Mouse (Mus musculus): ENCODE measurements around the gene Mpdz. TPM values are rescaled to one million over a fixed set of nuclear protein-coding genes. Genes with fewer than 3 reads are reported as not detected.
A peak's percentile ranks its signal among the peaks of the same experiment; 100 is the strongest.

The Mpdz gene
- total RNA-seq (2017): 0.15 and 0.69 TPM in 2 replicates

DNA sequence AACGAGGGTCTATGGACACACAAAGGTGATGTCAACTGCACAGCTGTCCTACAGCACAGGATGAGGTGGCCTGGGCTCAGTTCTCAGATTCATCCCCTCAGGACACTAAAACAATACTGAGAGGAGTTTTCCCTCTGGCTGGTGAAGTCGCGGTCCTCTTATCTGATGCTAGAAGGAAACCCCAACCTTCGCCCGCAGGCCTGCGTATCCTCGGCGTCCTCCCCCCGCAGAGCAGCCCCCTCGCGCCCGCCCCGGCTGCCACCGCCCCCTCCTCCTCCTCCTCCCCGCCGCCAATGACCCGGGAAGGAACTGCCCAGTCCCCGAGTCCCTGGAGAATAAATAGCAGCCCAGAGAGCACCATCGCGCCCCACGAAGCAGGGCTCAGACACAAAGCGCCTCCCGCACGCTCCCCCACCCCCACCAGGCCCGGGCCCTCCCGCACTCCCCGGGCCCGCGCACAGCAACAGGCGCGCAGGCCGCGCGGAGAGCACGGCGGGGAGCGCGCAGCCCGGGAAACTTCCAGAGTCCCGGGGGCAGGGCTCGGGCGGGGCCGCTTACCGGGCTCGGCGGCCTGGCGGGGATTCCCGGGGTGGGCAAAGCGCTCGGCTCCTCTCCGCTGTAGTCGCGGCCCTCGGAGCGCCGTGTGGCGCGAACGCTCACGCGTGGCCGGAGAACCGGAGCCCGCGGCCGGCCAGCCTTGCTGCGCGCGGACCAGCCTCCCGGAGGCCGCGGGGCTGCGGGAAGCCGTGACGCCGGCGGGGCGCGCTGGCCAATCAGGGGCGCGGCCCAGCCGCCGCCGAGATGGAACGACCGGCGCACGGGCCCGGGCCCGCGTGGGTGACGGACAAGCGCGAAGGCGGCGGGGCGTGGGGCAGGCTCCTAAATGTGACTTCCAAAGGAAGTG, at the start of gene Mpdz:
Gene Mpdz, minus strand, starts transcription at position 738 of the 904 bp plus-strand sequence.
- ATAC-seq (replicated peaks; ENCODE audit: low read depth, poor library complexity, severe bottlenecking): peak; percentile 82

DNA sequence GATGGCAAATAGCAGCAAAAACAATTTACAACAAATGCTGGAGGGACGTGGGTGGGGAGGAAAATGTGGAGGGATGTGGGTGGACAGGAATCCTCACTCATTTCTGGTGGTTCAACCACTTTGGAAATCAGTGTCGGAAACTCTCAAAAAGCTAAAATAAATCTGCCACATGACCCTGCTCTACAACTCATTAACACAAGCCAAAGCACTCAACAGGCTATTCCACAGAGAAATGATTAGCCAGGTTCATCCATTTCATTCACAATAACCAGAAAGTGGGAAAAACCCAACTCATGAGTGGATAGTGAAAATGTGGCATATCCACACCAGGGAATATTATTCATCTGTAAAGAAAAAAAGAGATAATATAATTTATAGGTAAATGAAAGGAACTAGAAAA, 47.9 kb upstream of the Mpdz start:
- ATAC-seq (replicated peaks; ENCODE audit: low read depth, poor library complexity, severe bottlenecking): no peak

DNA sequence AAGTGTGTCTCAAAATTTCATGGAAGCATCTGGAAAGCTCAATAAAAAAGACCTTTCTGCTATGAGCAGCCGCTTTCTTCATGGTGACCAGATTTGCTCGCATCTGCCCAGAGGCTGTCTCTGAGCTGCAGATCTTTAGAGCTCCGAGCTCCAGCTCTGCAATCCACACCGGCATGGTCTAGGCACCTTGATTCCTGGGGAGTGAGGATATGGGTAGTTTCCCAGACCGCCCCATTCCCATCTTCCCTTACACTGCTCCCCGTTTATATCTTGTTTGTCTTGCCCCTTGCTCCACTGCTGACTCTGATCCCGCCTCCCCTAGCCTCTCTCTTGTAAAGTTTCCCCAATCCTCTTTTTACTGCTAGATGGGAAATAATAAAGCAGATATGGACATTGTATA, 42.0 kb upstream of the Mpdz start:
- no peak for ATAC-seq (replicated peaks; ENCODE audit: low read depth, poor library complexity, severe bottlenecking)

DNA sequence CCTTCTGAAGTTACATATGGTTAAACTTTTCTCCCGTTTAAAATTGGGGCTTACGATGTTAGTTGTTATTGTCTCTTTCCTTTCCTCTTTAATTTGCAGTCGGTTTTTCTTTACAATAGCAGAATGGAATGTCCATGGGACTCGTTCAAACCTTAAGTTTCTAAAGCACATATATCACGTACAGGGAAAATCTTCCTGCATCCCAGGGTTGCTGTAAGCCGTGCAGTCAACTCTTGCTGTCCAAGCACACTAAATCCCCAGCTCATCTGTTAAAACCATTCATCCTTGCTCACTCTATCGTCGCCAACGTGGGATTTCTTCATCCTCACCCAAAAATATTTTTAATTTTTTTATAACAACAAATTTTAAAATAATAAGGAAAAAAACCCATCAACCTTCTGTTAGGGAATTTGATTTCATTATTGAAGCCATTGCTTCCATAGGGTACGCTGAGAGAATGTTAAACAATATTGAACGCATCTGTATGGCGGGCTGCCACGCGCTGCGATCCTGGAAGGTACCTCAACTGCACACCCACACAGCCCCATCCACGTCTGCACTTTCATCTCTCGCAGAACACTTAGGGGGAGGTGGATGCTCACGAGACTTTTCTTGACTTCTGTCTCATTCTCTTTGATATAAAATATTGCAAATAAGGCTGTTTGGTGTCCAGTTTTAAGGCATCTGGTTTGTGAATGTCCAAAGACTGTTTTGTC, 41.4 kb upstream of the Mpdz start:
- ATAC-seq (replicated peaks; ENCODE audit: low read depth, poor library complexity, severe bottlenecking): no peak

DNA sequence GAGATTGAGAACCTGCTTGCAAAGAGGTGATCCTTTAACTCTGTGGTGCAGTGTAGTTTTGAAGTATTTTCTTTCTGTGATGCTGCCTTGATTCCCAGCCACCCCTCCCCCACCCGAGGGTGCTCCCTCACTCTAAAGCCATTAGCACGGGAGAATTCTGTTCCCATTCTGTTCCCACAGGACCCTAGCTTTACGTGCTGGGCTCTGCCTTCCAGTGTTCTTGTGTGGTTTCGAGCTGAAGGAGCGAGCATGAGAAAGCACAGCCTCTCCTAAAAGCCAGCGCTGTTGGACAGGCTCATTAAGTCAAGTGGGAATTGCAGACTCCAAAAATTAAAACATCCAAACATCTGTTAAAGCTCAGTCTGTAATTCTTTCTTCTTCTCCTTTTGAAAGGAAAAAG, 40.5 kb upstream of the Mpdz start:
- no peak for ATAC-seq (replicated peaks; ENCODE audit: low read depth, poor library complexity, severe bottlenecking)

DNA sequence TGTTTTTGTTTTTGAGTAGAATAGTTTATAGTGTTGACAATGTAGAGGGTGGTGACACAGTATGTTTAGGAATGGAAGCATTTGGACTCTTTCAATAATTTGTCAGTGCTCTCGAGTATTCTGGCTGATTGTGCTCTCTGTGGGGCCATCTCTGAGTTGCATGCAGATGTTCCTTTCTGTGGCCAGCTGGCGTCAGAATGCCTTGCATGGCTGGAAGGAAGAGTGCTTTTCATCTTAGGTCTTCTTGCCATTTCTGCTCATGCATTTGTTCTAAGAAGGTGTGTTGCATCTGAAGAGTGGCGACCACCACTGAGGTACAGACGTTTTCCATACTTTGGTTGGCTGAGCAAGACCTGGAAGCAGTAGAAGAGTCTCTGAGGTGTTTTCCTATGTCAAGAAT, 24.2 kb upstream of the Mpdz start:
- no peak for ATAC-seq (replicated peaks; ENCODE audit: low read depth, poor library complexity, severe bottlenecking)

DNA sequence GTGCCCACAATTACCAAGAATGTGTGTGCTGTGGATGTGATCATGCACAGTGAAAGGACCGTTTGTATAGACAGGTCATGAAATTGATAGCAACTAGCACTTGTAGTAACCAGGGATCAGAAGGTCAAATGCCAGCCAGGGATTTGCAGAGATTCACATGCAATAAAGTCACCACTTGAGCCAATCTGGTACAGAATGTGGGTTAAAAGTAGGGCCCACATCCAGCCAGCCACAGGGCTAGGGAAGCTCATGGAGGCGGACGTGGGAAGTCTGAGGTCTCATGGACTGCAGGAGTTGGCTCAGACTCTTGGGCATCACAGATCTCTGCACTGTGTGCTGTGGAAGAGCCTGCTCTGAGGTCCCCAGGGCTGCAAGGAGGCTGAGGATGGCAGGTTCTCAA, 22.6 kb upstream of the Mpdz start:
- no peak for ATAC-seq (replicated peaks; ENCODE audit: low read depth, poor library complexity, severe bottlenecking)

DNA sequence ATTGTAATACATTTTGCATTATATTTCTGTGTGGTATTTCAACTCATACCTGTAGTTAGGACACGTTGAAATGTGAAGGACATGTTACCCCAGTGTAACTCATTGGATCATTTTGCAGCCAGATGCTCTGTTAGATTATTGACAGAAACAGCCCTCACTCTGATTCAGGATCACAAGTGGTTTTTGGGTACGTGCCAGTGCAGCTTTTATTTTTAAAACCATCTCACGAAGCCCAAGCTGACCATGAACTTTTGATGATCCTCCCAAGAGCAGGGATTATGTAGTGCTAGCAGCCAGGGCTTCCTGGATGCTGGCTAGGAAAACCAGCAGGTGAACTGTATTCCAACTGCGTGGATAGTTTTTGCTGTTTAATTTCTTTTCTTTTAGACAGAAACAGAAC, 19.6 kb upstream of the Mpdz start:
- ATAC-seq (replicated peaks; ENCODE audit: low read depth, poor library complexity, severe bottlenecking): no peak

DNA sequence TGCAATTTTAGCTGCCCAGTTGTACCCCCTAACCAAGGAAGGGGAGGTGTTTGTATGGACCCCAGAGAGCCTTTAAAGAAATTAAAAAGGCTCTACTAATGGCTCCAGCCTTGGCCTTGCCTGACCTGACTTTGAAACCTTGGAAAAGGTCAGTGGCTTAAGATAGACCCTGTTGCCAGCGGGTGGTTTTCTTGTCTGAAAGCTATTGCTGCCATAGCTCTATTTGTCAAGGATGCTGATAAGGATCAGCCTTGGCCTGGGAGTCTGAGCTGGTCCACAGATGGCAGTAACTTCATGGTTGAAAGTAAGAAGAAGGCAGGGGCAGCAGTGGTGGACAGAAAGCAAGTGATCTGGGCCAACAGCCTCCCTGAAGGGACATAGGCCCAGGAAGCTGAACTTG, 16.3 kb upstream of the Mpdz start:
- no peak for ATAC-seq (replicated peaks; ENCODE audit: low read depth, poor library complexity, severe bottlenecking)

DNA sequence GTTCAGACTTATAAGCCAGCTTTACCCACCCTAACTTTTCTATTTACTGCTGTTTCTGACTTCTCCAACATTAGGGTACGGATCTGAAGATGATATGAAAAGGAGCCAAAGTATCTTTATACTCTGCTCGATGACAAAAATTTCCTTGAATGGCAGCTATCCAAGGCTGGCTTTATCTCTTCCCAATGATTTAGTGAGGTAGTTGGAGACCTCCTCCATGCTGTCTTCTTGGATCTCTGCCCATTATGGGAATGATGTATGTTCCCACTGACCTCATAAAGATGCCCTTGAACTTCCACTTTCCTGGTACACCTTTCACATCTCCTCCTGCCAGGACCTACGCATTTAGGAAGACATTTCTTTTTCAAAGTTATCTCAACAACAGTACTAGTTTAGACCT, 11.2 kb upstream of the Mpdz start:
- no peak for ATAC-seq (replicated peaks; ENCODE audit: low read depth, poor library complexity, severe bottlenecking)

DNA sequence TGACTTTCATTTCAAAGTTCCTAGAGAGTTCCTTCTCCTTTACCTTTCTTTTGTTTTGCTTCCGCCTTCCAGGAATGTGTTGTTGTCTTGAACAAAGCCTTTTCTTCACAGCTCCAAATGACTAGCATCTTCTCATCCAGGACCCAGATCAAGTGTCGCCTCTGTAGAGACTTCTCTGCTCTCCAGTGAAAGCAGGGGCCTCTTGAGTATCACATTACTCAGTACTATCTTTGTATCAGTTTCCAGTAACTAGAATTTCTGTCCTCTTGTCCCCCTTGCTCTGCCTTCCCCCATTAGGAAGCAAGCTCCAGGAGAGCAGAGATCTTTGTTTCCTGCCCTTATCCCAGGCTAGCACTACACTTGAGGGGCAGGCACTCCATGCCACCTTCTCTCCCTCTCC, 9.6 kb upstream of the Mpdz start:
- ATAC-seq (replicated peaks; ENCODE audit: low read depth, poor library complexity, severe bottlenecking): no peak

DNA sequence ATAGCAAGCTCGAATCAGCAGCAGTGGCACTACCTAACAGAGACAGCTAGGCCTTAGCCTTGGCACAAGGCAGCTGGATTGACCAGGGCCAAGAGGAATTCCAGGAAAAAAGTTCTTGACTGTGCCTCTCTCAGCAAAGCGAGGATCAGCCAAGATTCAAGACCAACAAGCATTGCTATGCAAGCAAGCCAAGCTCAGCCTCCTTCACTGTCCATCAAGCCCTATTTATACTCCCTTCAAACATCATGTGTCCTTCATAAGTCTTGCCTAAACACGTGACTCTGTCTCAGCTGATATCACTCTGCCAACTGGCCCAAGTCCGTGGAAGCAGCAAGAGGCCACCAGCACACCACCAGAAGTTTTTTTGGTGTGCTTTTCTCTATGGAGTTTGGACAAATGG, 6.8 kb upstream of the Mpdz start:
- no peak for ATAC-seq (replicated peaks; ENCODE audit: low read depth, poor library complexity, severe bottlenecking)

DNA sequence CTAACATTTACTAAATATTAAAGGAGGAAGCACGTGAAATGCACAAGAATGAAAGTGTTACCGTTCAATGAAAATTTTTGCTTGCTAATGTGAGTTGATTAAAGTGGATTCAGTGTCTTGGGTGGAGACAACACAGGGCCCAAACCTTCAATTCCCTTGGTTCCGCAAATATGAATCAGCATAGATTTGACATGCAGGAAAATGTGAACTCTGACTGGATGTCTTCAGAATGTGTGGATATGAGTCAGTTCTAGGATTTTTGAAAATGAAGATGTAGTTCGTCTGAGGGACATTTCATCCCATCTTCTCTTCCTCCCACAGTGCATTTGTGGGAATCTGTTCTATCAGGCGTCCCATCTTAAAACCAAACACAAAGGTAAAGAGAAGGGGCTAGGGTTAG, 951 bp upstream of the Mpdz start:
- no peak for ATAC-seq (replicated peaks; ENCODE audit: low read depth, poor library complexity, severe bottlenecking)

DNA sequence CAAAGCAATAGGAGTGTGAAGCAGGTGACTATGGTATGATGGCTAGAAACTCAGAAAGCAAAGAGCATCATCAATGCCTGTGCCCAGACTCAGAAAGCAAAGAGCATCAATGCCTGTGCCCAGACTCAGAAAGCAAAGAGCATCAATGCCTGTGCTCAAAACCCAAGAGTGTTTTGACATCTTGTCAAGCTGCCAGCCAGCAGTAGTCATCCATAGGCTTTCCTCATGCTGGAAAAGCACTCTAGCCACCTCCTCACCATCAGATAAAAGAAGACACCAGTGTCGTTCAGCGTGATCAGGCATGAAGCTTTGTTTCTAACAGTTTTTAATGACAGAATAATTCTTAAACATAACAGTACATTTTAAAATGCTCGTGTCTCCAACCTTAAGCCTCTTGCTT, 8.7 kb downstream of the Mpdz start:
- ATAC-seq (replicated peaks; ENCODE audit: low read depth, poor library complexity, severe bottlenecking): no peak

DNA sequence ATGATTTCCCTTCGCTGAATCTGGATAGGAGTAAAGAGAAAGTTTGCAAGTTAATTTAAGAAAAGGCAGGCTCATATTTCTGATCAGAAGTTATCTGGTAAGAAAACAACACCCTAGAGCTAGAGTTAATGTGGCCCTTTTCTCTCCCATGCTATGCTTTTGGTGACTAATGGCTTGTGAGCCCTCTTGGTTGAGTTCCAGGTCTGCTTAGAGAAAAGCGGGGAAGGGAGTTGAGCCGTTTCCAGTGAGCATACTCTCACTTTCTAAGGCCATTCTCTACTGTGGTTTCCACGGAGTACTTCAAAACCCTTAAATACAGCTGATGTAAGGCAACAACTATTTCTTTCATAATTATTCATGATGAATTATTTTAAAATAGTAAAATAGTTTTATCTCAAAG, 11.8 kb downstream of the Mpdz start:
- no peak for ATAC-seq (replicated peaks; ENCODE audit: low read depth, poor library complexity, severe bottlenecking)

DNA sequence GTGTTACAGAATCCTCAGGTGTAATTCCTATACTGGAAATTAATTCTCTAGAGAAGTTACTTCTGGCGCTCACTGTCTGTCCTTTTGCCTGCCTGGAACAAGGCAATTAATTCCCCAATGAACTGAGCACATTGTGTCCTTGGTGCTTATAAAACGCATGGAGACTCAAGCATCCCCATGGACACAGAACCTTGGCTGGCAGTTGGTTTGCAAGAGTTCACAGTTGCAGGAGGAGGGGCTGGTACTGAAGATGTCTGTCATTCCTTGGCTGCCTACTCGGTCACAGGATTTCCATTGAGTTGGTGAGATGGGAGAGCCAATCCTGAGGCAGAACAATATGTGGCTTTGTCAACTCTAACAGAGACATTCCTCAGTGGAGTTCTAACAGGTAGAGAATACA, 12.5 kb downstream of the Mpdz start:
- no peak for ATAC-seq (replicated peaks; ENCODE audit: low read depth, poor library complexity, severe bottlenecking)

DNA sequence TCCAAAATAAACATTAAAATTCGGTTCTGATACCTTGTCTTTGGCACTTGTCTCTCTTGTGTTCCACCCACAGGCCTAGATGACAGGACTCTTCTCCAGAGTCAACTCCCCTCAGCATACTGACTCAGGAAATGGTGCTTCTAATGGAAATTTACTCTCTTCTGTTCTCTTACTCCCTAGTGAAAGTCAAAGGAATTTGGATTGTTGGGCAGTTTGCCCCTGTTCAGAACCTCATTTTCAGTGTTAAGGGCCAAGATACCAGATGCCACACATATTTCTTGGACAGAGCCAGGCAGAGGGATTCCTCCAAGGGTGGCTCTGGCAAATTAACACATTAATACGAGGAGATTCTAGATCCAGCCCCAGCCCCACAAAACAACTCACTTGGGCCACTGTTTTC, 12.9 kb downstream of the Mpdz start:
- no peak for ATAC-seq (replicated peaks; ENCODE audit: low read depth, poor library complexity, severe bottlenecking)

DNA sequence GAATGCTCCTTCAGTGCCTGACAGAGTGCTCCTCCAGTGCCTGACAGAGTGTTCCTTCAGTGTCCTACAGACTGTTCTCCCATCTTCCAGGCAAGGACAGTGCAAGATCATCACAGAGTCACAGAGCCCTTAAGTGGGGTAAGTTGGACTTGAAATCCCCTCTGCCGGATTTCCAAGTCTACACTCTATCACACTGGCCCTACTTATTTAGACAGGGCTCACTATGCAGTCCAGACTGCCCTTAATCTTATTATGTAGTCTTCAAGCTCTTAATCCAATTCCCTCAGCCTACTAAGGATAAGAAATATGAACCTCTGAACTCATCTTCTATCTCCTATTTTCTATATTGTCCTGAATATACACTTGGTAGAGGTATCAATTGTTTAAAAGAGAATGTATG, 19.1 kb downstream of the Mpdz start:
- no peak for ATAC-seq (replicated peaks; ENCODE audit: low read depth, poor library complexity, severe bottlenecking)

DNA sequence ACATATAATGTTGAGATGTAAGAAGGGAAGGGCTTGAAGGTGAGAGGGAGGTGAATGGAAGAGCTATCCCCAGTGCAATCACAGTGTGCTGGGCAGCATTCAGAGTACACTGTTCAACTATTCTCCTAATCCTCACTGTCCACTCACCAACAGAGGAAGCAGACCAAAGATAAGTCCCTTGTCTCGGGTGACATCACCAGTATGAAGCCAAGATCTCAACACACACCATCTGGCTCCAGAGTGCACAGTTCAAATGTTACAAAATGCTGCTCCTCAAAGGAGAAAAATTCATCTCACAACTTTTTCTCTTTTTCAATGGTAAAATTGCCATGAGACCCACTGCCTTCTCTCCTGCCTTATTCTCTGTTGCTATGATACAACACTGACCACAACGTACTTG, 21.0 kb downstream of the Mpdz start:
- ATAC-seq (replicated peaks; ENCODE audit: low read depth, poor library complexity, severe bottlenecking): no peak

DNA sequence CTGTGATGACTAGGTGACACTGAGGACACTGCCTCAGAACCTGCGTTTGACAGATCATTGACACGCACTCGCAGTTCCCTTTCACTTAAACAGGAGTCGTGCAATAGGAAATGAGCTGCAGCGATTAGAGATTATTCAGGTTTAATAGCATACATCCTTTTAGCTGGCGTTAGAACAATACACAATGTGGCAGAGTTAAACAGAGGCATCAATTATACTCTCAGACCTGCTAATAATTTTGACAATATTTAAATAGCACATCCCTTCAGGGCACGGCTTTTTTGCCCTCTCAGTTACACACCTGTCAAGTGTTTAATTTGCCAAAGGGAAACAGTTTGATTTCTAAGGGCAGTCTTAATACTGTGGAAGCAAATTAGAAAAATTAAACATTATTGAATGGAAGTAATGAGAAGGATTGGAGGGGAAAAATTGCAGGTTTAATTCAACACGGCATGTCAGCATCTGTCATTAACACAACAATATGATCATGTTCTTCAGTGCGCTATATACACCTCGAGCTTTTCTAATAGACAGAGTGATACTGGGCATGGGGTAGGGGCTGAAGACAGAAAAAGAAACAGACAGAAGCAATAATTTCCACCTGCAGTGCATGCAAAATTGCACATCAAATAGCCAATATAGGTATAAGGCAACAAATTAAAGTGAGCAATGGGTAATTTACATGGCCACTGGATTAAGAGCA, 27.1 kb downstream of the Mpdz start:
- no peak for ATAC-seq (replicated peaks; ENCODE audit: low read depth, poor library complexity, severe bottlenecking)

DNA sequence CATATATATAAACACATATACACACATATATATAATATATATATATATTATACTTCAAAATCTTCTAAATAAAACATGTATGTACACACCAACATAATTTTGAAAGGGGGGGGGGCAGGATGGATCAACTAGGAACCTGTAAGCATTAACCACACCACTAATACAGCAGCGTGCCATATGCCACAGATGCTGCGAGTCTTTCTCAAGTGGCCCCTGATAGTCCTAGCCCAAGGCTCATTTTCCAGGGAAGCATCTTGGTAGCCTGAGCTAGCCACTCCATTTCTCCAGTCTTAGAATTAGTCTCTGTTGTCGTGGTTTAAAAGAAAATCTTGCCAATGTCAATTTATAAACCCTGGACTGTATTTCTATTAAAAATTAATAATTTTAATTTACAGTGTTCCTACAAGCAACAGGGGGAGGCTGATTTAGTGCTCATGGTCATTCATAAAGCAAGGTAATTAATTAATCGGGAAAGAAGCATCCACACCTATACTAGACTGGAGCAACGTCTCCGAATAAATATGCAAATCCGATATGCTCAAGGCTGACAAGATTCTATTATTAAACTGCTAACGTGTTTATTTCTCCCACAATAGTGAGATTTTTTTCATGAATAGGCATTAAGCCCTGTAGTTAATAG, 27.8 kb downstream of the Mpdz start:
- no peak for ATAC-seq (replicated peaks; ENCODE audit: low read depth, poor library complexity, severe bottlenecking)

All from common myeloid progenitor, adult 5-6 weeks (primary cell).